Comparison of ENCODE assay signal across 8 mouse cellular contexts in genomic region chr5:111115519-111116350, GRCm38 (mm10).
DNase-seq lines count a peak whose midpoint lies in the region; ATAC-seq and TF ChIP-seq lines count a peak whose summit lies in the region.

No protein-coding gene starts in this region.

- no peak overlapping the region for H3K9ac ChIP-seq in midbrain, embryonic 13.5 days (replicated peaks)
- no peak overlapping the region for H3K9ac ChIP-seq in midbrain, embryonic 15.5 days
- no peak overlapping the region for H3K9ac ChIP-seq in neural tube, embryonic 14.5 days (replicated peaks; ENCODE audit: low read depth, low read length)

- no peak overlapping the region for H3K4me3 ChIP-seq in midbrain, embryonic 13.5 days (replicated peaks)
- no peak overlapping the region for H3K4me3 ChIP-seq in midbrain, embryonic 15.5 days
- H3K4me3 ChIP-seq in gastrocnemius, adult 2 months = no peak overlapping the region; the same call in 1 of the 2 replicates
- H3K4me3 ChIP-seq in neural tube, embryonic 14.5 days (ENCODE audit: low read depth, low read length) = no peak overlapping the region

- H3K9me3 ChIP-seq in midbrain, embryonic 13.5 days = no peaks in the 10 kb centered on the region
- no peaks in the 10 kb centered on the region for H3K9me3 ChIP-seq in midbrain, embryonic 15.5 days
- no peaks in the 10 kb centered on the region for H3K9me3 ChIP-seq in neural tube, embryonic 14.5 days (ENCODE audit: control insufficient read depth, low read length)

- no peak overlapping the region for H3K4me2 ChIP-seq in midbrain, embryonic 13.5 days (replicated peaks)
- H3K4me2 ChIP-seq in midbrain, embryonic 15.5 days = no peak overlapping the region
- no peak overlapping the region for H3K4me2 ChIP-seq in neural tube, embryonic 14.5 days (ENCODE audit: low read depth, low read length)

- H3K36me3 ChIP-seq in midbrain, embryonic 13.5 days = no peaks in the 10 kb centered on the region; the same call in 1 of the 2 replicates
- H3K36me3 ChIP-seq in midbrain, embryonic 15.5 days (replicated peaks) = no peaks in the 10 kb centered on the region
- no peaks in the 10 kb centered on the region for H3K36me3 ChIP-seq in neural tube, embryonic 14.5 days (ENCODE audit: control insufficient read depth, insufficient read depth, low read length)

- peaks cover 40% of the 10 kb centered on the region for H3K4me1 ChIP-seq in midbrain, embryonic 13.5 days (replicated peaks)
- peaks cover 15% of the 10 kb centered on the region for H3K4me1 ChIP-seq in midbrain, embryonic 15.5 days
- H3K4me1 ChIP-seq in neural tube, embryonic 14.5 days (ENCODE audit: control insufficient read depth, insufficient read depth, low read length) = peaks cover 13% of the 10 kb centered on the region

- no peak overlapping the region for H3K27ac ChIP-seq in midbrain, embryonic 13.5 days
- H3K27ac ChIP-seq in midbrain, embryonic 15.5 days = no peak overlapping the region
- peak overlapping the region; percentile 83 for H3K27ac ChIP-seq in gastrocnemius, adult 2 months
- H3K27ac ChIP-seq in neural tube, embryonic 14.5 days (ENCODE audit: low read depth, low read length) = peak overlapping the region; percentile 24; the same call in 1 of the 2 replicates

- H3K27me3 ChIP-seq in midbrain, embryonic 13.5 days = no peaks in the 10 kb centered on the region
- H3K27me3 ChIP-seq in midbrain, embryonic 15.5 days (replicated peaks) = no peaks in the 10 kb centered on the region
- H3K27me3 ChIP-seq in neural tube, embryonic 14.5 days (ENCODE audit: control insufficient read depth, insufficient read depth, low read length) = no peaks in the 10 kb centered on the region

- ATAC-seq in midbrain, embryonic 13.5 days = peak; percentile 60; the same call in 1 of the 2 replicates
- ATAC-seq in midbrain, embryonic 15.5 days (replicated peaks) = no peak
- no peak for ATAC-seq in neural tube, embryonic 14.5 days (ENCODE audit: low read depth)

- peak; percentile 59 for DNase-seq in gastrocnemius, adult 2 months
- DNase-seq in kidney, adult 9 months = peak; percentile 62
- DNase-seq in adrenal gland, postnatal 25 days = no peak
- DNase-seq in layer of hippocampus, postnatal 10 days (ENCODE audit: low spot score in 2 of 2) = no peak
- no peak for DNase-seq in ovary, postnatal 10 days (ENCODE audit: low spot score)

- 69% methylated on average over 15 of the region's 15 CpGs for WGBS in midbrain, embryonic 13.5 days
- 63% methylated on average over 15 of the region's 15 CpGs for WGBS in midbrain, embryonic 15.5 days
- 63% methylated on average over 15 of the region's 15 CpGs for WGBS in neural tube, embryonic 14.5 days

- TF ChIP-seq CTCF in gastrocnemius, adult 2 months (IDR thresholded peaks at IDR 0.05) = no peak

- intact Hi-C loops in gastrocnemius, adult 2 months (cut with DNase I) = loop anchor here (5.0 kb wide), 1 partner anchor 138 kb away; no protein-coding TSS in a partner anchor

Comparison
In these comparisons a context has a peak if more than half of its experiments do, and no peak if none do; other contexts are left out.
1. H3K27ac ChIP-seq: peak in gastrocnemius, adult 2 months (single experiment) and neural tube, embryonic 14.5 days (single experiment); none in midbrain, embryonic 13.5 days (single experiment) and midbrain, embryonic 15.5 days (single experiment).
2. DNase-seq: peak in gastrocnemius, adult 2 months (single experiment) and kidney, adult 9 months (single experiment); none in adrenal gland, postnatal 25 days (single experiment), layer of hippocampus, postnatal 10 days (0 of 2) and ovary, postnatal 10 days (single experiment).